Mouse (Mus musculus): ENCODE data around the gene Mettl25.

GRCm38 (mm10) chr10:105727353-105727752 lies 113.8 kb downstream of the Mettl25 start:
- TF ChIP-seq TAL1 (conservative IDR thresholded peaks at IDR 0.05; ENCODE audit: low read depth, low read length) = no peak
- no peak for TF ChIP-seq GATA2 (IDR thresholded peaks at IDR 0.05; ENCODE audit: borderline replicate concordance, low read depth, low read length)
- TF ChIP-seq CTCF (IDR thresholded peaks at IDR 0.05; ENCODE audit: low read depth, low read length) = no peak
- no peak for TF ChIP-seq GATA1 (IDR thresholded peaks at IDR 0.05; ENCODE audit: borderline replicate concordance, low read length)
